Mouse (Mus musculus) olfactory bulb, adult 2 months (tissue): ENCODE data around the gene Hoxd8. TPM values are rescaled to one million over a fixed set of nuclear protein-coding genes. Genes with fewer than 3 reads are reported as not detected.
A peak's percentile ranks its signal among the peaks of the same experiment; 100 is the strongest.

Source experiments
- H3K27ac ChIP-seq: fragments of 200-500 bp; 2 replicates; pipeline ENCODE4 v1.5.1; 2012; ENCODE audit warnings: low read depth, low read length; ENCODE audit not compliant: insufficient read depth
- H3K4me1 ChIP-seq: fragments of 200-500 bp; 2 replicates; pipeline ENCODE4 v1.6.1; 2012; ENCODE audit warnings: low read length; ENCODE audit not compliant: control insufficient read depth, insufficient read depth
- H3K4me3 ChIP-seq: fragments of 200-500 bp; 2 replicates; pipeline ENCODE4 v1.5.1; 2012; ENCODE audit warnings: mild to moderate bottlenecking, low read depth, low read length, moderate library complexity; ENCODE audit not compliant: insufficient read depth
- CTCF ChIP-seq: fragments of 200-500 bp; IDR thresholded peaks from 2 replicates; pipeline ENCODE4 v1.5.1; 2012; ENCODE audit warnings: low read depth, mild to moderate bottlenecking, low read length, moderate library complexity; ENCODE audit not compliant: insufficient read depth
- POLR2A ChIP-seq: fragments of 200-500 bp; IDR thresholded peaks from 2 replicates; pipeline ENCODE4 v1.6.1; 2012; ENCODE audit warnings: mild to moderate bottlenecking, low read depth, low read length, moderate library complexity; ENCODE audit not compliant: insufficient read depth
- WGBS: fragments of 180-500 bp; shearing (Covaris S2); methylation state at CpG from one replicate; pipeline ENCODE4 v1.1.7; 2018; 5-methylcytosine and 5-hydroxymethylcytosine counted together
- polyA plus RNA-seq: library from polyadenylated mRNA; stranded (reverse); fragments of >200 nt; gene quantifications from 2 replicates; pipeline ENCODE4 v1.2.4, GENCODE M21; 2012; ENCODE audit warnings: low replicate concordance; ENCODE audit not compliant: missing spikeins, insufficient read depth, insufficient read length

Hoxd8 gene
- polyA plus RNA-seq, 1 experiment, result not detected

DNA sequence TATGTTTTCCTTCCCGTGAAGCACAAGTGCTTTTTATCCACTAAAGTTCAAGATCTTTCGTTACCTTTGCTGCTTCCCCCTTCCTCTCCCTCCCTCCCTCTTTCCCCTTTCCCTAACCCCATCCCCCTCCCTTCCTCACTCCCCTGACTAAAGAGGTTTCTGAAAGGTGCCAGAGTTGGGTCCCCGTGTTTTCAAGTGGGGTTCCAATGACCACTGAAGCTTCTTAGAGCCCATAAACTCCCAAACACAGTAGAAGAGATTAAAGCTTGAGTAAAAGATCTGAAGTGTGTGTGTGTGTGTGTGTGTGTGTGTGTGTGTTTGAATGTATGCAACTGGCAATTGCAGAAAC lies 35.2 kb upstream of the Hoxd8 start:
- TF ChIP-seq POLR2A (no peak), CTCF (no peak)
- H3K4me1 ChIP-seq, result peaks cover 5% of the 10 kb centered on the region
- WGBS, result 1% methylated on average over 3 of the region's 3 CpGs
- H3K4me3 ChIP-seq, result no peak overlapping the region
- H3K27ac ChIP-seq, result no peak overlapping the region

GRCm38 (mm10) chr2:74669650-74670235 lies 34.7 kb upstream of the Hoxd8 start:
- no peak for TF ChIP-seq CTCF
- TF ChIP-seq POLR2A, result no peak
- H3K4me3 ChIP-seq, result no peak overlapping the region
- WGBS, result 4% methylated on average over 14 of the region's 14 CpGs

DNA sequence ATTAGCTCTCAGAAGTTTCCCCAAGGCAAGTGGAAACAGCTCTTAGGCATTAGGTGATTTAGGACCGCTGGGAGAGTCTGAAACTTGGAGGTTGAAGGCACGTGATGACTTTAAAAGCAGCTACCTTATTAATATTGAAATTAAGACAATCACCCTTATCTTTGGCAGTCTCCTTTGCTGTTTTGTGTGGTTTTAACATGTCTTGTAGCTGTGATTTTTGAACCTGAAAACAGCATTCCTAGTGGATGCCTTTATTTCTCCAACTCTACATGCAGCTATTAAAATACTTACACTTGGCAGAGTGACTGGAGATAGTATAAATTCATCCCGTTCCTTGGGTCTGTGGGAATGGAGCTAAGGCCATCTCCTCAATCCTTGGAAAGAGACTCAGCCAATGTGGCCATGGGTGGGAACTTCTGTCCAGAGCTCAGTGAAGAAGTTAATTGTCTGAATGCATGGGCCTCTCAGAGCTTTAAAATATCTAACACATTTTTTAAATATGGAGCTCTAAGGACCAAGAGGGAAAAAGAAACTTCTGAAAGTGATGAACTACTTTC lies 33.7 kb upstream of the Hoxd8 start:
- no peak overlapping the region for H3K4me3 ChIP-seq
- H3K27ac ChIP-seq, result no peak overlapping the region
- H3K4me1 ChIP-seq, result peaks cover 5% of the 10 kb centered on the region
- TF ChIP-seq POLR2A (no peak), CTCF (no peak)
- WGBS, result 8% methylated on average over 3 of the region's 3 CpGs

More at GRCm38 (mm10) chr2:74669650-74670235, 34.7 kb upstream of the Hoxd8 start:
- Histone ChIP-seq H3K4me1 (peaks cover 5% of the 10 kb centered on the region), H3K27ac (no peak overlapping the region)

DNA sequence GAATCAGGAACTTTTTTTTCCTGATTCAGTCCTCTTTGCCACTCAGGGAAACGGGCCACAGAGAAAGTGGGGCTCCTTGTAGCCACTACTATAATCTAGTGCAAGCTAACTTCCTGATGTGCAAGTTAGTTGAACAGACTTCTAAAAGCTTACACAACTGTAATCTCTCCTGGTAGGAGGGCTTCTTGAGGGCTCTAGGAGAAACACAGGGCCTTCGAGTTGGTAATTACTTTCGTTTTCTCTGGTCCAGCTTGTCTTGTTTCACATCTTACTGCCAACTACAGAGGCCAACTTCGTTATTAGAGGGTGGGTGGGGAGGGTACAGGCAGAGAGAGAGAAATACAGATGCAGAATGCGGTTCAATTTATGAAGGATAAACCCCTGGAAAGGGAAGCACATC lies 32.6 kb upstream of the Hoxd8 start:
- Histone ChIP-seq H3K4me3 (no peak overlapping the region), H3K4me1 (peaks cover 5% of the 10 kb centered on the region), H3K27ac (no peak overlapping the region)
- 32% methylated on average over 5 of the region's 5 CpGs for WGBS
- TF ChIP-seq POLR2A (no peak), CTCF (no peak)

GRCm38 (mm10) chr2:74672481-74673362 lies 31.7 kb upstream of the Hoxd8 start:
- WGBS, result 10% methylated on average over 40 of the region's 40 CpGs
- peaks cover 5% of the 10 kb centered on the region for H3K4me1 ChIP-seq
- no peak overlapping the region for H3K4me3 ChIP-seq
- H3K27ac ChIP-seq, result no peak overlapping the region
- TF ChIP-seq CTCF (peak; percentile 40; the same call in 1 of the 2 replicates), POLR2A (no peak)

DNA sequence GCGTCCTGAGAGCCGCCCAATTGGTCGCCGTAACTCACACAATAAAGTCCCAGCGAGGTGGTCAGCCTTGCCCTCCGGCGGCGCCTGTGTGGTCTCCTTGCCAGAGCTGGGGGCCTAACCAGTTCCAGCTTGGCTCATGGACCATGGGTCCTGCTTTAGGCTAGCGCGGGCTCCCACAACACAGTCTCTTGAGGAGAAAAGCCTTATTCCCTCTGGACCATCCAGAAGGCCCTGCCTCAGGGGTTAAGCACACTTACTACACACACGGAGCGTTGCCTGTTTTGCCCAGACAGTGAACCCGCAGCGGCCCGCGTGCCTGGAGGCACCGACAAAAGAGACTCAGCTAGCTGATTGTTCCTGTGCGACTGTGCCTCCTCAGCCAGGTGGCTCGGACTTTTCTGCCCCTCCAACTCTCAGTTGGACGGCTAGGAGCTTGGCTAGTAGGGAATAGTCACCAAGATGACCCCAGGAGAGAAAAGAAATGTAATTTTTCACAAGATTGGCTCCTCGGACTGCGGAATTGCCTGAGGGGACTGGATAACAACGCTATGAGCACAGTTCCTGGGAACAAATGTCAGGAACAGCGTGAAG lies 30.5 kb upstream of the Hoxd8 start:
- WGBS, result 2% methylated on average over 24 of the region's 24 CpGs
- Histone ChIP-seq H3K27ac (no peak overlapping the region), H3K4me3 (no peak overlapping the region), H3K4me1 (peaks cover 5% of the 10 kb centered on the region)
- no peak for TF ChIP-seq POLR2A
- no peak for TF ChIP-seq CTCF

- Histone ChIP-seq H3K4me3 (no peak within 1 kb of the TSS), H3K27ac (no peak within 1 kb of the TSS), H3K4me1 (peaks cover 5% of the 10 kb centered on the region)
- 4% methylated on average over 47 of the region's 47 CpGs for WGBS
- TF ChIP-seq CTCF (no peak), POLR2A (no peak)
These were observed 29.3 kb upstream of the Hoxd8 start, which contains the start of gene Hoxd12 for GRCm38 (mm10) chr2:74674881-74675665. Gene Hoxd12, plus strand, starts transcription at chr2:74675013.

DNA sequence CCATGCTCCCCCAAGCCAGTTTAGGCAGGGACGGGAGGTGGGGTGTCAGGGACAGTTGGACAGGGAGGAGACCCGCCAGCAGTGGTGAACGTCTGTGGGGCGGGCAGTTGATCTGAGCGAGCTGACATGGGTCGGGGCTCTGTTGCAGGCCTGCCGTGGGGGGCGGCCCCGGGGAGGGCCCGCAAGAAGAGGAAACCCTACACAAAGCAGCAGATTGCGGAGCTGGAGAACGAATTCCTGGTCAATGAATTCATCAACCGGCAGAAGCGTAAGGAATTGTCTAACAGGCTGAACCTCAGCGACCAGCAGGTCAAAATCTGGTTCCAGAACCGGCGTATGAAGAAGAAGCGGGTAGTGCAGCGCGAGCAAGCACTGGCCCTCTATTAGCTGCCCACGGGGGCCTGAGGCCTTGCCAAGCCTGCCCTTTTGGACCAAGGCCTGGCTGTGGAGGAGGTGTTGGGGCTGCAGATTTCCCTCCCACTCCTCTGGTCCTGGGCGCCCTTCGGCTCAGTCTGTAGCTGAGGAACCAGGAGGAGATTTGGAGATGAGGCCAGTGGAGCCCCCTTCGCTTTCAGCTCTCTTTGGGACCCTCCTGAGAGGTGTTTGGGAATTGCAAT lies 28.6 kb upstream of the Hoxd8 start:
- H3K27ac ChIP-seq, result no peak overlapping the region
- WGBS, result 6% methylated on average over 24 of the region's 24 CpGs
- no peak for TF ChIP-seq POLR2A
- TF ChIP-seq CTCF, result no peak
- H3K4me3 ChIP-seq, result no peak overlapping the region
- H3K4me1 ChIP-seq, result peaks cover 5% of the 10 kb centered on the region

DNA sequence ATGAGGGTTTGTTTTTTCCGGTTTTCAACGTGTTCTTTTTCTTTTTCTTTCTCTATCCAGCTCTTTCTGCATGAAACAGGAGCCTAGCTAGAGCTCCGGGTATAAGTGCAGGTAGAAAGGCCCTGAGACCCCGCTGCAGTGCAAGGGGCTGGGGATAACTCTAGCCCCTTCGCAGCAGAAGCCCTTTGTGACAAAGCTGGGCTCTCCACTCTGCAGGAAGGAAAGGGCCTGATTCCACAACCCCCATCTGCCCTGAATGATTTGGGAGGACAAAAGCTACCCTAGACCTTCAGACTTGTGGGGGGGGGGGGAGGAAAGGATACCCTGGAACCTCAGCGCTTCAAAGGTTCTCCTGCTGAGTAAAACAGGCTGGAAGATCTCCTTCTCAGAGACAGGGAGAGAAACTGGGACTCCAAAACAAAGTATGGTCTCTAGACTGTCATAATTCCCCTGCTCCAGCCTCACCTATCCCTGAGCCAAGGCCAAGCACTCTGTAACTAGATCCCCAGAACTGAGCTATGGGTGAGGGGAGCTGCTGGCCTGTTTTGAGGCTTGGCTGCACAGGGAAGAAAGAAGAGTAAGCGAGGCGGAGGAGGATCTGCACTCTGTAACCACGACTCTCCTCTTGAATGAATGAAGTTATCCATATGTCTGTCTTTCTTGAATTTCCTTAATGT lies 27.9 kb upstream of the Hoxd8 start:
- H3K4me3 ChIP-seq, result no peak overlapping the region
- TF ChIP-seq CTCF, result no peak
- H3K4me1 ChIP-seq, result peaks cover 5% of the 10 kb centered on the region
- no peak overlapping the region for H3K27ac ChIP-seq
- WGBS, result 6% methylated on average over 9 of the region's 9 CpGs
